Mouse (Mus musculus) ES-E14 (cell line): ENCODE results near the gene Slc22a4. TPM values are rescaled to one million over a fixed set of nuclear protein-coding genes. Genes with fewer than 3 reads are reported as not detected.

Source experiments
- DNase-seq: peaks from one replicate; pipeline ENCODE4 v3.0.0-alpha.2; 2013; ENCODE audit warnings: low read depth, low spot score
- H3K27ac ChIP-seq: 2 replicates; pipeline ENCODE4 v1.5.1; 2012; ENCODE audit warnings: low read depth, mild to moderate bottlenecking, low read length, moderate library complexity, mixed read lengths; ENCODE audit not compliant: poor library complexity, insufficient read depth, severe bottlenecking
- H3K36me3 ChIP-seq: 2 replicates; pipeline ENCODE4 v1.6.1; 2012; ENCODE audit warnings: mild to moderate bottlenecking, low read length, moderate library complexity, mixed read lengths; ENCODE audit not compliant: control insufficient read depth, poor library complexity, insufficient read depth, severe bottlenecking
- H3K4me1 ChIP-seq, 2 experiments: fragments of 150-350 bp in 1 of 2; sonication (generic) in 1 of 2; 2 replicates each; pipeline ENCODE4 v1.6.1; 2012; ENCODE audit warnings: low read length in 2 of 2, mild to moderate bottlenecking in 1 of 2, mixed read lengths in 1 of 2; ENCODE audit not compliant: control insufficient read depth in 2 of 2, insufficient read depth in 2 of 2, poor library complexity in 1 of 2
- H3K4me3 ChIP-seq, 2 experiments: fragments of 150-350 bp in 1 of 2; sonication (generic) in 1 of 2; 2 replicates each; pipeline ENCODE4 v1.5.1; 2012; ENCODE audit warnings: low read length in 2 of 2, low read depth in 1 of 2, mild to moderate bottlenecking in 1 of 2, mixed read lengths in 1 of 2; ENCODE audit not compliant: insufficient read depth in 1 of 2, poor library complexity in 1 of 2, severe bottlenecking in 1 of 2
- H3K9ac ChIP-seq: 2 replicates; pipeline ENCODE4 v1.6.1; 2012; ENCODE audit warnings: low read depth, mild to moderate bottlenecking, low read length, mixed read lengths; ENCODE audit not compliant: poor library complexity, insufficient read depth, severe bottlenecking
- H3K9me3 ChIP-seq: fragments of 150-350 bp; sonication (generic); 2 replicates; pipeline ENCODE4 v1.6.1; 2012; ENCODE audit warnings: low read depth, mild to moderate bottlenecking, low read length; ENCODE audit not compliant: control insufficient read depth, insufficient read depth
- CHD2 ChIP-seq: IDR thresholded peaks from 2 replicates; pipeline ENCODE4 v1.6.1; 2014; ENCODE audit warnings: mild to moderate bottlenecking, low read depth, low read length, inconsistent platforms
- HCFC1 ChIP-seq: IDR thresholded peaks from 2 replicates; pipeline ENCODE4 v1.6.1; 2012; ENCODE audit warnings: low read length, inconsistent platforms, borderline replicate concordance; ENCODE audit not compliant: insufficient read depth
- MAFK ChIP-seq: IDR thresholded peaks from 2 replicates; pipeline ENCODE4 v1.6.1; 2014; ENCODE audit warnings: mild to moderate bottlenecking, low read depth, low read length, inconsistent platforms; ENCODE audit not compliant: insufficient read depth
- ZC3H11A ChIP-seq: IDR thresholded peaks from 2 replicates; pipeline ENCODE4 v1.6.1; 2012; ENCODE audit warnings: low read depth, mild to moderate bottlenecking, inconsistent platforms, low read length, borderline replicate concordance
- ZNF384 ChIP-seq: IDR thresholded peaks from 2 replicates; pipeline ENCODE4 v1.6.1; 2012; ENCODE audit warnings: low read depth, low read length, inconsistent platforms
- in situ Hi-C, 2 experiments: fragments of 600-800 bp; cut with MboI; formaldehyde crosslinking; loops; one replicate each; pipeline ENCODE4 v1.15.1; 2025; ENCODE audit warnings: low sequenced_read_pairs in 2 of 2, inconsistent platforms in 1 of 2; ENCODE audit not compliant: unreplicated experiment in 2 of 2
- total RNA-seq: library from RNA; depleted of rRNA; stranded (reverse); fragments of 300-350 nt; gene quantifications from 2 replicates; pipeline ENCODE4 v1.2.3, GENCODE M21; 2012

Slc22a4 gene
- total RNA-seq, 1 experiment = 0.27 TPM

- 0 out of 2 replicates have a peak, but pooled peaks have one; percentile 45 for TF ChIP-seq ZNF384
- TF ChIP-seq MAFK = no peak
- Histone ChIP-seq H3K9me3 (no peaks in the 10 kb centered on the region), H3K27ac (no peak overlapping the region), H3K4me1 (peaks cover 3 to 11% of the 10 kb centered on the region in 2 experiments; a peak in 1 of 4 replicates), H3K4me3 (no peak overlapping the region), H3K9ac (no peak overlapping the region), H3K36me3 (no peaks in the 10 kb centered on the region)
- no peak for DNase-seq
- in situ Hi-C loops = no loop called here
Measured at GRCm38 (mm10) chr11:54058643-54059042, 30.8 kb upstream of the Slc22a4 start.

- no peaks in the 10 kb centered on the region for H3K36me3 ChIP-seq
- no peak for DNase-seq
- TF ChIP-seq MAFK (no peak), ZC3H11A (no peak), CHD2 (no peak), HCFC1 (no peak), ZNF384 (no peak)
- H3K4me1 ChIP-seq = peaks cover 3 to 9% of the 10 kb centered on the region in 2 experiments; a peak in 1 of 4 replicates
- no peak overlapping the region for H3K9ac ChIP-seq
- H3K4me3 ChIP-seq = no peak overlapping the region
- in situ Hi-C loops = no loop called here
- H3K9me3 ChIP-seq = no peaks in the 10 kb centered on the region
- H3K27ac ChIP-seq = no peak overlapping the region
Measured at GRCm38 (mm10) chr11:54058056-54058617, 30.2 kb upstream of the Slc22a4 start.

GRCm38 (mm10) chr11:54057428-54057827, 29.5 kb upstream of the Slc22a4 start:
- Histone ChIP-seq H3K4me1 (peaks cover 3 to 9% of the 10 kb centered on the region in 2 experiments; a peak in 1 of 4 replicates), H3K36me3 (no peaks in the 10 kb centered on the region), H3K9ac (no peak overlapping the region), H3K27ac (no peak overlapping the region), H3K9me3 (no peaks in the 10 kb centered on the region), H3K4me3 (no peak overlapping the region)
- DNase-seq = no peak
- in situ Hi-C loops = no loop called here
- TF ChIP-seq HCFC1 = no peak
- no peak for TF ChIP-seq ZC3H11A
- no peak for TF ChIP-seq CHD2
- no peak for TF ChIP-seq MAFK
- TF ChIP-seq ZNF384 = no peak

- H3K36me3 ChIP-seq = no peaks in the 10 kb centered on the region
- H3K4me1 ChIP-seq = peaks cover 3 to 9% of the 10 kb centered on the region in 2 experiments; a peak in 1 of 4 replicates
- H3K4me3 ChIP-seq = no peak overlapping the region
- H3K9me3 ChIP-seq = no peaks in the 10 kb centered on the region
- DNase-seq = no peak
- no peak for TF ChIP-seq CHD2
- TF ChIP-seq ZNF384 = no peak
- TF ChIP-seq ZC3H11A = no peak
- TF ChIP-seq MAFK = no peak
- no peak for TF ChIP-seq HCFC1
- H3K9ac ChIP-seq = no peak overlapping the region
- in situ Hi-C loops = no loop called here
- no peak overlapping the region for H3K27ac ChIP-seq
Measured at GRCm38 (mm10) chr11:54056132-54056531, 28.2 kb upstream of the Slc22a4 start.

- TF ChIP-seq MAFK (no peak), ZC3H11A (no peak)
- Histone ChIP-seq H3K9me3 (no peaks in the 10 kb centered on the region), H3K4me1 (peaks cover 3 to 9% of the 10 kb centered on the region in 2 experiments; a peak in 1 of 4 replicates), H3K36me3 (no peaks in the 10 kb centered on the region), H3K27ac (no peak overlapping the region), H3K4me3 (no peak overlapping the region), H3K9ac (no peak overlapping the region)
- in situ Hi-C loops = no loop called here
- DNase-seq = no peak
Measured at GRCm38 (mm10) chr11:54054257-54054656, 26.4 kb upstream of the Slc22a4 start.
